Mouse (Mus musculus): Measurements from ENCODE around the gene Focad.

Gene Focad

DNA sequence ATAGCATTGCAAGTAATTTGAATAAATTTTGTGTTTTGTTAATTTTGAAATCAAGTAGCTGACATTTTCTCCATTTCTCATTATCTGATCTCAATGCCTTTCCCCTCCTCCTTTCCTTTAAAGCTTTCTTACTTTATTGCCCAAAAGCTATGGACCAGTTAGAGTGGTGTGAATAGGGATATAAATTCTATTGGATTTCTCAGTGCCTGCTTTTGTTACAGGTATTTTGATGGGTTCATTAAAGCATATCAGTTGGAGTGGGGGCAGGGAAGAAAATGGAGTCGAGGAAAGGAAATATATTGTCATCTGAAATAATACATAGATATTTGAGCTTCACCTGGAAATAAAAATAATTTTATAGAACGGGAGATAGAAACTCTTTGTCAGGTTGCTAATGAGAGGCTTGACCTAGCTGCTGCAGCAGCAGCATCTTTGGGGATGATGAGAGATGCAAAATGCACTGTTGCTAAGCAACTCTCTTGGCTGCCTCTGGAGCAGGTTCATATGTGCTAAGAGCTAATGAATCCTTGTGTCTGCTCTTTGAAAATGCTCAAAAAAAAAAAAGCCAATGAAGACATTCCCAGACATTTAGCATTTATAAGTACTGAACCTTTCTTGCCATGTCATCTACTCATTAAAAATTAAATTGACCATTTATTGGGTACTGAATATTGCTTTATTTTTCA lies 116.9 kb downstream of the Focad start:
- DNase-seq (ENCODE audit: low spot score): no peak

DNA sequence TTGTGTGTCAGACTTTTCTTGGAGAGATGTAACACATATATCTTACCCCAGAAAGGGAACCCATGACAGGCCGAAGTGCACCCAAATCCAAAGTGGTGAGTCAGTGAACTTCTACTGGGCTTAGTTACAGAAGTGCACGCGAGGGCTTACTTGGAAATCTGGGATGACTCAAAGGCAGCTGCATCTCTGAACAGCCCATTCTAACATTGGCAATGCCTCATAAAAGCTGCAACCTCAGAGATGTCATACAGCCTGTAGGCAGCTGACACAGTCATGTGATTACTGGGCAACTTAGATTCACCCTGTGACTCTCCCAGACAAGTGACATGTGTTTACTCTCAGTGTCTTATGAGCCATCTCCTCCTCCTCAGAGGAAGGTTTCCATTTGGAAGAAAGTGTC lies 119.5 kb downstream of the Focad start:
- no peak for DNase-seq (ENCODE audit: low spot score)

DNA sequence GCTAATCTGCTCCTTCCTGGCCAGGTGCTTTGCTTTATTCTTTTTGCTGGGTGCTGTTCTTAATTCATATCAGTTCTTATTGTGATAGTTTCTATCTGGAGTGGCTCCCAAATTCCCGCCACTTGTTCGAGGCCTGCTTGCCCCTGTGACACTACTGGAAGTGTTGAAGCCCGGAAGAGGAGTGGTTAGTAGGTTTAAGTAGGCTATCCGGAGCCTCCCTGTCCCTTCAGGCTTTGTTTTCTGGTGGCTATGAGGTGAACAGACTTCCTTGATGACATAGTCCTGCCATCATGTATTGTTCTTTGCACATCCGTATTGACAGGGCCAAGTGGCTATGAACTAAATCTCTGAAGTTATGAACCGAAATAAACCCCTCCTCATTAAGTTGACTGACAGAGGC lies 123.9 kb downstream of the Focad start:
- no peak for DNase-seq (ENCODE audit: low spot score)

DNA sequence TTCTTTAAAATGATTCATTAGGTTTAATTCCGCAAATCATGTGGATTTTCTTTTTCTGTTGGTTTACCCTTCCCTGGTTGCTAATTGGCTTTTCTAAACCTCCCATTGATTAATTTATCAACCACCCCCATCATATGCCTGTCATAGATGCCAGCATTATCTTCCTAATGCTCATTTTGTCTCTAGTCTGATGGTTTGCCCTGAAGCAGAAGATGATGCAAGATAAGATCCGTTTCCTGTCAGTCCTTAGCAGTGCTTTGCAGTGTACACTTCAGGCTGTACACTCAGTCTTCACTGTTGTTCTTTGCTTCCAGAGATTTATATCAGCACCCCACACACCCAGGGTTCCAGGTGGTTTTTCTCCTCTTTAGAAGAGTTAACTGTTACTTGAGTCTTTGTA lies 124.4 kb downstream of the Focad start:
- no peak for DNase-seq (ENCODE audit: low spot score)

DNA sequence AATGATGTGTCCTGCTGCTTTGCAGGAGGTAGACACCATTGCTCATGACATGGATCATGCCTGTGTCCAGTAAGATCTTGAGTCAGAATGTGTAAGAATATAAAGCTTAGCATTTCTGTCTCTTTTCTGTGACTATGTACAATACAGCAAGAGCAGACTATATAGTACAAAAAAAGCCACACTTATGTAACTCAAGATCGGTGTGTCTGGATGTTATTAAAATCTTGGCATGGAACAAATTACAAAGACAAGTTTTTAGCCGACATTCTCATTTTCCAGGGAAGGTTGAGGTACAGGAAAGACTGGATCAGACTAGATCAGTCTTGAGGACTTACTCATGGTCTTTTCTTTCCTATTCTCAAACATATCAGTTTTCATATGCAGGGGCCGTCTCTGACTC lies 136.9 kb downstream of the Focad start:
- no peak for DNase-seq (ENCODE audit: low spot score)

DNA sequence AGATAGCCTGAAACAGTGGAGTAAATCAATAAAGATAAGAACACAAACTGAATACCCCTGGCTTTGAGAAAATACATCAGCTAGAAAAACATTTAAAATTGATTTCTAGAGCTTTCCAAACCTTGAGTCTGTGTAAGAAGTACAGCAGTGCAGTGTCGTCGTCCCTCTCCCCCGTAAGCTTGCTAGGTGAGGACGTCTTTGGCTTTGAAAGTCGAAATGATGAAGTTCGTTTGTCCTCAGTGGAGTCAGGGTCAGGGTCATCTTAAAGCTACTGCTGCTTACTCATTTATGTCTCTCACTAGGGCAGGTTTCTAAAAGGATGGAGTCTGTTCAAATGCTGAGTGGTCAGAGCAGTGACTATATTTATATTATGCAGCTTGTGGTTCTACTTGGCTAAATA lies 141.5 kb downstream of the Focad start:
- DNase-seq (ENCODE audit: low spot score): no peak

DNA sequence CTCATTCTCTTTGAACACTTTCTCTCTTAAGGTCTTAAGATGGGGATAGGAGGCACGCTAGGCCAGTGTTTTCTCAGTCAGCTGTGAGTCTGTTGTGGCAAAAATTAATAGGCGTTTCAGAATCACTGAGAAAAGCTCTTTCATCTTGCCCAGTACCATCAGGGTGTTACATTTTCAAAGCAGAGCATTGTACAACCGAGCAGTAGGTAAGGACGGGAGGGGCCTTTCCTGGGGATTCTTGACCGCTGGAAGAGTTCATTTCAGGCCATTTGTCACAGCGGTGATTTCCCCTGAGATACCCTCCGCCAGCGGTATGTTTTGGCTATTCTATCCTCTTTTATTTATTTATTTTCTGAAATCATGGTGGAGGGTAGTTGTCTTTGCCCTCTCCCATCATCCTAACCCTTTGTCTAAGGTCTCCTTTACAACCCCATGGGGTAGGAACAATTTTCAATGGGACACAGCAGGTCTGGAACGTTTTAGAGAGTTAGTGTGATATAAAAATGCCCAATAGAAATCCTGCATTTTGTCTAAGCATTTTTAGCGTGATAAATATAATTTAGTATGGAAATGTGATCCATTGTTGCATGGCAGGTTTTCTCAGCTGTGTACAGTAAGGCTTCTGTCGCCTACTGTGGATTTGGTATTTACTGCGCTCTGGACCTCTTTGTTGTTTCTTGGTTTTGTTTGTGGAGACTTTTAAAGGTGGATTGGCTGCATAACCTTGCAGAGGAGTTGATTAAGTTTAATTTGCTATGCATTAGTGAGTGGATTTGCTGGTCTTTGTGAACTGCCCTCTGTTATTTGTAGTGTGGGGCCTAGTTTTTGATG lies 142.7 kb downstream of the Focad start:
- no peak for DNase-seq (ENCODE audit: low spot score)

DNA sequence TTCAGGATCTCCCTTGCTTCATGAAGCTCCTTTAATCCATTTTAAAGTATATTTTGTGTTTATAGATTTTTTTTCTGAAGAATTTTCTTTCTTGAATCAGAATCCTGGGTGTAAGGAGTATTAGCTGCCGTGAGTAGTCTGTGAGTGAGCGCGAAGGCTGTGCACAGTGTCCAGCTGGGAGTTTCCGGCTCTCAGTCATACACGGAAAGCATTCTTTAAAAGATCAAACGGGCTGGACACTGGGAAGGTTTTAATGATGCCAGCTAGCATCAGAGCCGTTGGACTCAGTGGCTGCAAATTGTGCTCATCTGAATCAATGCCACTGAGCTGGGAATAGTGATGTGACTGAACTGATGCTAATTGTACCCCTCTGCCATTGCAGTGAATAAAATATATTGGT lies 143.9 kb downstream of the Focad start:
- DNase-seq (ENCODE audit: low spot score): no peak

DNA sequence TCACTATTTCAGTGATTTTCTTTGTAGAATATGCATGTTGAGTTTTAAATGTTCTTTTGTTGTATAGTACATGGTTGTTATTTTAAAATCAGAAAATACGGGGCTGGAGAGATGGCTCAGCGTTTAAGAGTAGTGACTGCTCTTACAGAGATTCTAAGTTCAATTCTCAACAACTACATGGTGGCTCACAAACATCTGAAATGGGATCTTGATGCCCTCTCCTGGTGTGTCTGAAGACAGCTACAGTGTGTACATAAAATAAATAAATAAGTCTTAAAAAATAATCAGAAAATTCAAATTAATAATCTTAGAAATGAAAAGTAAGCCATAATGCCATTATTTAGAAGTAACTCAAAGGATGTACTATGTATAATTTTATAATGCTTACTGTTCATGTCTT lies 149.4 kb downstream of the Focad start:
- DNase-seq (ENCODE audit: low spot score): no peak

DNA sequence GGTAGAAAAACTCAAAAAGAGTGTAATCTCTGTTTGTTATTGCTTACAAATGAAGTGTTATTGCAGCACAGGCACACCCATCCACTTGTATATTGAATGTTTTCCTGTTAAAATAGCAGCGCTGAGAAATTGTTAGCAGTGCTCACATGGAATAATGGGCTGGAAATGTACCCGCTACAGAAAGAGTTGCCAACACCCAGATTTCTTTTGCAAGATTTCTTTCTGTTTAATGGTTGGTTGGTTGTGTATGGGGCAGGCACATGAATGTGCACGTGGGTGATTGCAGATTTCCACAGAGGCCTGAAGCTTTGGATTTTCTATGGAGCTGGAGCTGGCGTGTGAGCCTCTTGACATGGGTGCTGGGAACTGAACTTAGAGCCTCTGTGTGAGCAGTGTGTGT lies 151.1 kb downstream of the Focad start:
- no peak for DNase-seq (ENCODE audit: low spot score)

DNA sequence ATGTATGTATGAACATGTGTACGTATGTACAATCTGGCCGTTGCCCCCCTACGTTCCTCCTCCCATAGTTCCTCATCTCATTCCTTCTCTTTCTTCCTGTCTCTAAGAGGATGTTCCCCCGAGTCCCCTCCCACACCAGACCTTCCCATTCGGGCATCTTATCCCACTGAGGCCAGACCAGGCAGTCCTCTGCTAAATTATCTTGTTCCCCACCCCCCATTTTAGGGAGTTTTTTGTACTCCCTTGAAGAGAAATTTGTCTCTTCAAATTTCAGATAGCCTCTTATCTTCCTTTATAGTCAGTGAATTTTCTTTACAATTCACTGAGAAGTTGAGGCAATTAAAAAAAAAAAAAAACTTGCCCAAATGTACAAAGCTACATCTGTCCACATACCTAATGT lies 166.9 kb downstream of the Focad start:
- DNase-seq (ENCODE audit: low spot score): no peak

DNA sequence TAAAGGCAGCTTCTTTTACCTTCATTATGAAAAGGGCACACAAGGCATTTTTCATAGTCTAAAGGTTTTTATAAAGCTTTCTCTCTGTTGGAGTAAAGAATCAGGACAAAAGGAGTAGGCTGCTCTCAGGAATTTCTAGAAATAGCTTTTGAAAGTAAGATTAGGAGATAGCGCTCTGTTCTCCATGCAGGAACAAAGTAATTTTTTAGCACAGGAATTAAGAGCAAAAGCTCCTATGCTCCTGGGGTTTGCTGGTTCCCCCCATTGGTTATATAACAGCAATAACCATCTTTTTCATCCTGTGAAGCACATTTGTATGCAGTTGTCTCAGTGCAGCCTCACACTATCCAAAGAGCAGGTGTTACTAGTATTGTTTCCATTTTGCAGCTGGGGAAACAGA lies 170.1 kb downstream of the Focad start:
- no peak for DNase-seq (ENCODE audit: low spot score)

DNA sequence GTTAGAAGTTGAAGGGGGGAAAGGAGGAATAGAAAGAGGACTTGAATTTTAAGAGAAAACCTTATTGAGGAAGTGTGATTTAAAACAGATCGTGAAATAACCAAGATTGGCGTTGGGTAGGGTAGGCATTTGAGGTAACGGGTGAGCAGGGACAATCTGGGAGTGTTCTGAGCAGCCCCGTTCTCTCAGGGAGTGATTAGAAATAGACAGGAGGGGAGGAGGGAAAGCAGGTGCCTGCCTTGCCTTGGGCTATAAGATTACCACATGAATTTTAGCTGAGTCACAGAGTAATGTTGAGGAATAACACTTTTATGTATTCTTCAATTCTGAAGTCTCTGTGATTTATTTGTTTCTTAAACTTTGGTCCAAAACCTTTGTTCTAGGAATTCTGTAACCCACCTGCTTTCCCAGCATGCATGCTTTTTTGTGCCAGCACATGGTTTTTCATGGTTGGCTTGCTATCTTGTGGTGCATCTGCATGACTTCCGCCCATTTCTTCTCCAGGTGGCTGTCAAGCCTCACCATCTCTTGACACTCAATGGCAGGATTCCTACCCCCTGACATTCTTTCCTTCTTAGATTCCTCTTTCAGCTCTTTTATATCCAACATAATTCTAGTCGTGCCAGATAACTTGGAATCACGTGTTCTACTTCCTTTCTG lies 176.1 kb downstream of the Focad start:
- DNase-seq (ENCODE audit: low spot score): no peak

DNA sequence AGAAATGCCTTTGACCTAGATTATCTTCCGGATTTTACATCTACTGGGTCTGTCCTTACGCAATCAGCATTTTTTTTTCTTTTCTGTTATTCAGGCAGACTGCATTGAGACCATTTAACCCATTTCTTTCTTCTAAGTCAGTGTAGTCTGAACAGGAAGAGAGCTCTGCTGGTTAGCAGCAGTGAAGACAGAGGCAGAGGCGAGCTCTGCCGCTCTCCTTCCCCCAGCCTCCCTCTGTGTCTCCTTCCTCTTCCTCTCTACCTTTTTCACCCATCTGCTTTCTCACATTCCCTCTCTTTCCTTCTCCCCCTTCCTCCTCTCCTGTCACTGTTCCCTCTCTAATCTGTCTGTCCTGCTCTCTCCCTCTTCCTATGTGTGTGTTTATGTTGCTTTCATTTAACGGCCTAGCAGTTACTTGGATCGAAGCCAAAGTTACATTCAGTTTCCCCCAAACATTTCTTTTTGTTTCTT lies 181.2 kb downstream of the Focad start:
- DNase-seq (ENCODE audit: low spot score): no peak

DNA sequence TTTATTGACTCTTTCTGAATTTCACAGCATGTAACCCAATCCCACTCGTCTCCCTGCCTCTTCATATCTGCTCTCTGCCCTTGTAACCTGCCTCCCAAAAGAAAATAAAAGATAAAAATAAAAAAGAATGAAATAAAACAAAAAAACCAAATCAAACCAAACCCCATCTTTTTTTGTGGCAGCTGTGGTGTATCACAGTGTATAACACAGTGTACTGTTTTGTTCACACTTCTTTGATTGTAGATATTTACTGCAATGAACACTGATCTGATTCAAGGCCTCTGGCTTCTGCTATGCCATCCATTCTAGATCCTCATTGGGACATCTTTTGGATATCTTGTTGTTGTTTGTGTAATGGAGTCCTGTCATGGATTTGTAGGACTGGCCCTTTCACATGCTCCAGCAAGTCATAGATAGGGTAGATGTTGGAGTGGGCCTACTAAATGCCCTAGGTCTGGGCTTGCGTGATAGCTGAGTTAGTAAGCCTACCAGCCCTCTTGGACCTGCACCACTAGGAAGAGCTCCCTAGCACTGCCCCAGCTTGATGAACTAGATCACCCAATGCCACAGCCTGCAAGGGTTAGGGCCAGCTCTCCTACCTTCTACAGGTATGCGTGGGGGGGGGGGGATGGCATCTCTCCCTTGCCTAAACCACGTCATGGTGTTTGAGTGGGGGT lies 181.8 kb downstream of the Focad start:
- no peak for DNase-seq (ENCODE audit: low spot score)

DNA sequence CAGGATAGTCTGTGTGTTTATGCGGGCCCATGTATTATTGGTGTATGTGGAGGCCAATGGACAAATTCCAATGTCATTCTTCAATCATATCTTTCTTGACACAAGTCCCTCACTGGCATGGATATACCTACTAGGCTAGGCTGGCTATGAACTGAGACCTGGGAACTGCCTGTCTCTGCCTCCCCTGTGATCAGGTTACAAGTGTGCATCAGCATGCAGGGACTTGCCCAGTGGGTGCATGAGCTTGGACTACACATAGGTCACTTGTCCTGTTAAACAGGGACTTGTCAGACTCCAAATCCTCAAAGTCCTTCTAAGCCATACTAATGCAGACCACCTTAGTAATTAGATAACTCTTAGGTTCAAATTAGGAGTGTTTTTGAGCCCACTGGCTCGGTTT lies 184.1 kb downstream of the Focad start:
- no peak for DNase-seq (ENCODE audit: low spot score)

DNA sequence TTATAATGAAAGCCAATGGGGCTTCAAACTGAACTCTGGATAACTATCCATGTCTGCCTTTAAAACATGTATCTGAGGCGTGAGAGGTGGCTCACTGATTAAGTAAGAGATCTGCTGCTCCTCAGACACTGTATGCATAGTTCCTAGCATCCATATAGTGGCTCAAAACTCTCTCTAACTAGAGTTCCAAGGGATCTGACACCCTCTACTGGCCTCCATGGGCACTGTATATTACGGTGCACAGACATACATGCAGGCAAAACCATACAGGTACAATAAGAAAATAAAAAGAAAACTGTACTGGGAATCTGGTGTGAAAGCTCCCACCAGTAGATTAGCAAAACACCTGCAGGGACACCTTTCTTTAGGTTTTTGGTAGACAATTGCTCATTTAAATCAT lies 186.1 kb downstream of the Focad start:
- DNase-seq (ENCODE audit: low spot score): no peak

DNA sequence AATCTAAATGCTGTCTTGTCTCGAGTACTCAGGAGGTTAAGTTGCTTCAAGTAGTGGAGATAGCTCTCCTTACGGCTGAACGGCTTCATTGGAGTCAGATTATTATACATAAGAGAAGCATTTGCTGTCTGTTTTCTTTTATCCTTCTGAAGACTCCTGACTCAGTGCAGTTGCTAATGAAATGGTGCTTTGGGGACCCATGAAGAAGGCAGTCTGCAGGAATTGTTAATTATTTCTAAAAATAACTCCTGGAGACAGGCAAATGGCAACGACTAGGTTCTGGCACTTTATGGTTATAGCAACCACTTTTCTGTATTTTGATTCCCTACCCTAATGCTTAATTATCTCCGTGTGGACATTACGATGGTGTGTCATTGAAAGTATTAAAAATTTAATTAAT lies 201.1 kb downstream of the Focad start:
- no peak for DNase-seq (ENCODE audit: low spot score)

DNA sequence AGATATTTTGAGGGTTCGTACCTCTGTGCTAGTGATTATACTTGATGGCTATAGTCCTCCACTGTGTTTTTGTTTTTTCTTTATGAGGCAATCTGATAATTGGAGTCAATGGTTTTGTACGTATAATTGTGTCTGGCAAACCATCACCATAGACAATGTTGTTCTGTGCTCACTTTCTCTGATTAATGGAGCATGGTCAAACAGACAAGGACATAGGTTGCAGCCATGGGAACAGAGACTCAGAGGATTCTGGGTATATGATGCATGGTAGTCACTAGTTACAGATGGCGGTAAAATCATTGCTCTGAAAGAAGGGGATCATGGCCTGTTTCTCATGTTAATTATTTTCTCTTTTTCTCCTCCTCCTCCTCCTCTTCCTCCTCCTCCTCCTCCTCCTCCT lies 205.1 kb downstream of the Focad start:
- no peak for DNase-seq (ENCODE audit: low spot score)

DNA sequence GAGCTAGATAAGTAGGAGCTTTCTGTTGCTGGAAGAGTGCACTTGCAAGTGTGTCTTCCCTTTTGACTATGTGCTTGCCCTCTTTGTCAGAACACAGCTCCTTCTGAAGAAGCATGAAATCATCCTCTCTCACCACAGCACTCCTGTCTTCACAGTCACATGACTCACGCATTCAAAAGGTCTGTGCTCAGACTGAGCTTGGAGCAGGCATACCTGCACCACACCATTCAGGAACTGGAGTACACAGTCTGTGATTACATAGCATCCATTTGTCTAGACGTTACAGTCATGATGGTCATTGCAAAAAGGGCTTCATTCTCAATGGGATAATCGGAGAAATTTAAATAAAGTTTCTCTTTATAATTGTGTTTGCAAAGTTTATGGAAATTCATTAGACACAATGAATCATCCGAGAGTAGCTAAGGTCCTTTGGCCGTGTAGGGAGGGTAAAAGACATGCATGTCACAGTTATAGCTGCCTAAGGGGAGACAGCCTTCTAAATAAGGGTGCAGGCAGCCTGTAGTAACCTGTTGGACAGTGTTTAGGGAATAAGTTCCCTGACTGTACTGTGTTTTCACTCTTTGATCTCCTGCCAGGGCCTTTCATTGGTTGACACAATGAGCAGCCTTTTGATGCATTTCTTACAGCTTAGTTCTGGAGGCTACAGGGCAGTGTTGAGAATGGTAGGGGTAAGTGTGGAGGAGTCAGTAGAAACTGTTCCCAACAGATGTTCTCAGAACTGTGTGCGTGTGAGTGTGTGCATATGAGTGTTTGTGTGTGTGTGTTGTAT lies 206.6 kb downstream of the Focad start:
- no peak for DNase-seq (ENCODE audit: low spot score)

DNA sequence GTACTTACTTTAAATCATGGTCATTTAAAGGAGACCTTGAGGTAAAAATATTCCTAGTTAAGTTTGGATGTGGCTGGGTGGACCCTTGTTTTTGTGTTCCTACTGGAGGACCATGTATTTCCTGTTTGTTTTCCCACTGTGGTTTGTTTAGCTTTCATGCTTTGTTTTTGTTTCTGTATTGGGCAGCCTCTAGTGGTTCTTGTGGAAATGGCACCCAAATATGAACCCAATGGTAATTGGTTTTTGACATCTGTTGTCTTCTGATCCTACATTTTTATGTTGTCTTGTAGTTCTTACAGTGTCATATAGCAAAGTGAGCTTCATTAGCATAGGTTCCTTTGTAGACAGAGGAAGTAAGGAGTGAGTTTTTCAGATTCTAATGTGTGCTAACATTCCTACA lies 207.9 kb downstream of the Focad start:
- DNase-seq (ENCODE audit: low spot score): no peak

DNA sequence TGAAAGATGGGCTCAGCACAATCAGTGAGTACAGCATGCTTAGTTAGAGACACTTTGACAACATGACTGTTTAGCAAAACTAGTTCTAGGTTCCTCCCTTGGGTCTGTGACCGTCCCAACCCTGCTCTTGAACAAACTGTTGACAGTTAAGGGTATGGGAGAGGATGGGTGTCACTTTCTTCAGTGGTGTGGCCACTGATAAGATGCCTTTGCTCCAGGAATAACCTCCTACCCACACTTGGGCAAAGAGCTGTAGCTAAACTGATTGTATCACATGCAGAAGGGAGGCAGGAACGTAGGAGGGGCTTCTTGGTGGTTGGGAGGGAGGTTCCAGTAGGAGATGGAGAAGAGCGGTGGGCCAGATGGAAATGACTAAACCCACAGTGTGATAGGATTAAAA lies 213.3 kb downstream of the Focad start:
- no peak for DNase-seq (ENCODE audit: low spot score)

All from urinary bladder, postnatal 25 days (tissue).